Mouse (Mus musculus) left cerebral cortex, postnatal 4 days (tissue): ENCODE measurements at regions not wholly inside any gene's neighbourhood (a gene's known extent, or its start where the extent isn't known, plus 50 kb on each side); places are given as distances from the start of the nearest gene placed in this dataset.
A peak's percentile ranks its signal among the peaks of the same experiment; 100 is the strongest.

Experiments
- DNase-seq: peaks from one replicate; pipeline ENCODE4 v3.0.0-alpha.2; 2022
- intact Hi-C: fragments of 180-260 bp; cut with DNase I; formaldehyde crosslinking; loops from one replicate; pipeline ENCODE4 v1.15.1; 2025

- intact Hi-C loops = no loop called here
These were observed 132.6 kb upstream of the Impad1 start for GRCm38 (mm10) chr4:4925741-4926140.

GRCm38 (mm10) chr4:4920256-4920655 is 127.1 kb upstream of the Impad1 start:
- intact Hi-C loops = no loop called here
- peak; percentile 3 for DNase-seq

More at GRCm38 (mm10) chr4:4925741-4926140, 132.6 kb upstream of the Impad1 start:
- DNase-seq = no peak

- DNase-seq = peak; percentile 47
- intact Hi-C loops = no loop called here
These were observed 82.1 kb upstream of the Impad1 start for GRCm38 (mm10) chr4:4875257-4875656.

GRCm38 (mm10) chr4:4858345-4858744 is 65.2 kb upstream of the Impad1 start:
- no peak for DNase-seq
- intact Hi-C loops = no loop called here
